Mouse (Mus musculus) testis, adult 2 months (tissue): Measurements from ENCODE around the gene Nrxn2.

Source experiments
- CTCF ChIP-seq: fragments of 200-500 bp; IDR thresholded peaks from 2 replicates; pipeline ENCODE4 v1.5.1; 2012; ENCODE audit warnings: low read depth, mild to moderate bottlenecking, inconsistent platforms, low read length, moderate library complexity; ENCODE audit not compliant: control insufficient read depth, insufficient read depth, insufficient replicate concordance
- POLR2A ChIP-seq: fragments of 200-500 bp; IDR thresholded peaks from 2 replicates; pipeline ENCODE4 v1.6.1; 2012; ENCODE audit warnings: low read depth, mild to moderate bottlenecking, inconsistent platforms, low read length, moderate library complexity; ENCODE audit not compliant: control insufficient read depth

- TF ChIP-seq CTCF = no peak
- no peak for TF ChIP-seq POLR2A
Measured at GRCm38 (mm10) chr19:6385419-6385818, 33.1 kb upstream of the Nrxn2 start.
